Mouse (Mus musculus) cerebellum, postnatal 4 days (tissue): Measurements from ENCODE around the gene Stx1a.

Source experiments
- DNase-seq, 2 experiments: peaks; one replicate each; pipeline ENCODE4 v3.0.0; 2022; ENCODE audit warnings: low spot score in 2 of 2, mixed read lengths in 1 of 2

Gene Stx1a

DNA sequence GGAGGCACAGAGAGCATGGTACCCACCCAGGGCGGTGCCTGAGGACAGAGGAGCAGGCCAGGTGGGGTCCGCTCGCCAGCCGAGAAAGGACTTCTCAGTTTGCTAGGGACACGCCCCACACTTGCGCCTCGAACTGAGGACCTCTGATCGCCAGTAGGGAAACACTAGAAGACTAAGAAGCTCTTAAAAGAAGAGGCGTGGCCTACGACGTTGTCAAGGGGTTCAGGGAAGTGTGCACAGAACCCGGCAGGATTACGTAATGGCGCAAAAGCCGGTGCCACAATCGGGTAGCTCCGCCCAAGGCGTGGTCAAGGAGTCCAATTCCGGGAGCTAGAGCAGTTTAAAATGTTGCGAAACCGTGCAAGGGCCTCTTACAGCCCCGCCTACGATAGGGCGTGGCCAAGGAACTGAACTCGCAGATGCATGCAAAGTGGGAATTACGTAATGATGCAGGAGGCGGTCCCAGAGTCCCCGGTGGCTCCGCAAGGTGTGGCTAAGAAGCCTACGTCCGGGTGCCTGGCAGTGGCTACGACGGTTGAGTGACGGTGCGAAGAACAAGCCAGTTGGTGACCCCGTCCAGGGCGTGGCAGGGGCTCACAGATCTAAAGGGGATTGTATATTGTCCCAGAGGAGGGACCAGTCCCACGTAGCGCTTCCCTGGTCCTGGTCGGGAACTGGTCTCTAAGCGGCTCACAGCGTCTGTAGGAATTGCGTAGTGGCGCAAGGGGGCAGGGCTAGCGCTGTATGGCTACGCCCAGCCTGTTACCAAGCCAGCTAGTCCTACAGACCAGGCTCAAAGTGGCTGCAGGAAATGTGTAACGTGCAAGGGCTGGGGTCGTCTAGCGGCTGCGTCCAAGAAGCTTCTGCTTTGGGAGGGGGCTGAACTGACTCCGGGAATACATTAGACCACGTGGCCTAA is 14.4 kb upstream of the Stx1a start, which contains the start of gene Abhd11:
Abhd11 (plus strand) TSS at position 482 of the 919 bp plus-strand sequence.
- DNase-seq: peak; percentile 74 to 93

GRCm38 (mm10) chr5:135009590-135010319 is 13.5 kb upstream of the Stx1a start:
- DNase-seq: peak; percentile 44 to 77

- DNase-seq: no peak
Measured at GRCm38 (mm10) chr5:135010320-135010709, 13.0 kb upstream of the Stx1a start.

DNA sequence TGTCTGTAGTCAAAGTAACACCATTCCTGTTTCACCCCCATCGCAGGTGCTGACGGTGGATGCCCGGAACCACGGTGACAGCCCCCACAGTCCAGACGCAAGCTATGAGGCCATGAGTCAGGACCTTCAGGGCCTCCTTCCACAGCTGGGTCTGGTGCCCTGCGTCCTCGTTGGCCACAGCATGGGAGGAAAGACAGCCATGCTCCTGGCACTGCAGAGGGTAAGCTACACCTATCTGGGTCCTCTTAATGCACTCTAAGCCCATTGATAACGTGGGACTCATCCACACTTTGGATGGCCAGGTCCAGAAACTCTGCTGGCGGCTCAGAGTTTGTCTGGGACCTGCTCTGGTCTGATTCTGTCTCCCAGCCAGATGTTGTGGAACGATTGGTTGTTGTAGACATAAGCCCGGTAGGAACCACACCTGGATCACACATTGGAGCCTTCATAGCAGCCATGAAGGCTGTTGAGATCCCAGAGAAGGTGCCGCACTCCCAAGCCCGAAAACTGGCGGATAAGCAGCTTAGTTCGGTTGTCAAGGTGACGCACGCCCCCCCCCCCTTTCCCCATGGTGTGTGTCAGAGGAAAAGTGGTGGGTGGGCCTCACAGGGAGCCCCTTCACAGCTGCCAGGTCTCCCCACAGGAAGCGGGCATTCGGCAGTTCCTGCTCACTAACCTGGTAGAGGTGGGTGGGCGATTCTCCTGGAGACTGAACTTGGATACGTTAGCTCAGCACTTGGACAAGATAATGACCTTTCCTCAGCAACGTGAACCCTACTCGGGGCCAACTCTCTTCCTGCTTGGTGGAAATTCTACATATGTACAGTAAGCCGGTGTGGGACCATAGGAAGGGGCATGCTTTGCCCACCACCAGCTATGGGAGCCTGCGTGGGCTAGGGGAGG is 12.2 kb upstream of the Stx1a start:
- DNase-seq: no peak

- no peak for DNase-seq
Measured at GRCm38 (mm10) chr5:135011809-135012613, 11.3 kb upstream of the Stx1a start.

- DNase-seq: peak; percentile 74 to 81
Measured at GRCm38 (mm10) chr5:135012671-135013441, 10.4 kb upstream of the Stx1a start.

DNA sequence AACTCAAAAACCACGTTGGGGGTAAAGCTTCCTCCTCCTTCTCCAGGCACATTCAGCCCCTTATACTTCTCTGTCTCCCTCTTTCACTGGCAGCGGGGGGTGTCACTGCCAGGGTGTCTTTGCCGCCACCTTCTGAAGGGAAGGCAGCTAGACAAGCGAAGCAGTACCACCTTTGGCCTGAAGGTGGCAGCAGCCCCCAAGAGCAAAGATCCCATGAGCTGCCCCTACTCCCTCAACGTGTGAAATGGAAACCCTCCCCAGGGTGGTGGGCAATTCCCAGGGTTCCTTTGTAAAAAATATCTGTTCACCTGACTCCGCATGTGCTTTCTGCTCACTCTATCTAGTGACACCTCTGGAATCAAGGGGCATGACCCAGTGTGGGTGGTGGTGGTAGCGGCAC is 7.8 kb upstream of the Stx1a start:
- peak; percentile 80 to 91 for DNase-seq

- no peak for DNase-seq
Measured at GRCm38 (mm10) chr5:135016224-135016759, 7.0 kb upstream of the Stx1a start.

DNA sequence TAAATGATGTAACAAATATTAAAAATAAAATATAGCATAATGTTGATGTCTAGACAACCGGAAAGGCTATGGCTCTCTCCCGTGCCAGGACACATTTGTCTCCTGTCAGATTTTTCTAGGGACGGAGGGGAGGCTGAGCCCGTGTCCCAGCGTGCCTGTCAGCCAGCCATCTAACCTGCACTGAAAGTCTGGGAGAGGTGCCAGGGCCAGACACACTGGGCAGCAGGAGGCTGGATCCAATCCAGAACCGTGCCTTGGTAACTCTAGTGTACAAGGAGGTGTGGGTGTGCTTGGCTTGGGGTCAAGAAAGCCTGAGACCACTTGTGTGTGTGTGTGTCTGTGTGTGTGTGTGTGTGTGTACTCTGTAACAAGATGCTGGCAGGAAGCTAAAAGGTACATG is 1.5 kb upstream of the Stx1a start:
- peak; percentile 47 to 91 for DNase-seq

DNA sequence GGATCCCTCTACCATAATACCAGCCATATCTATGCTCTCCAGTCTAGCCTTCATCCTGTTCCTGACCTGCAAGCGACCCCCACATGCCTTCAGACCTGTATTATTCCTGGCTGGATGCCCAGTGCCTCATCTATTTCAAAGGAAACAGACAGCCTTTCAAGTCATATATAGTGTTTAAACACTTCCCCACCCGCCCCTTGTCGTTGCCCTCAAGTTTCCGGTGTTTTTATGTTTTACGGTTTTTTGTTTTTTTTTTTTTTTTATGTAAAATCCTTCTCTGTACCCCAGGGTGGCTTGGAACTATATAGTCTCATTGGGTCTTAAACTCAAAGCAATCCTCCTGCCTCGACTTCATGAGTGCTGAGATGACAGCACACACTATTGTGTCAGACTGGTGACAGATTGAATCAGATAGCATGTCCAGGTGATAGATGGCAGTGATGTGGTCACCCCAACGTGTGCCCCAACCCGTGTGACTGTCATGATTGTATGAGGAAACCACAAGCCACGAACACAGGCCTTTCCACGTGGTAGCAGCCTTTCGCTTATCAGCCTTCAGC is 1.5 kb downstream of the Stx1a start:
- DNase-seq: no peak

DNA sequence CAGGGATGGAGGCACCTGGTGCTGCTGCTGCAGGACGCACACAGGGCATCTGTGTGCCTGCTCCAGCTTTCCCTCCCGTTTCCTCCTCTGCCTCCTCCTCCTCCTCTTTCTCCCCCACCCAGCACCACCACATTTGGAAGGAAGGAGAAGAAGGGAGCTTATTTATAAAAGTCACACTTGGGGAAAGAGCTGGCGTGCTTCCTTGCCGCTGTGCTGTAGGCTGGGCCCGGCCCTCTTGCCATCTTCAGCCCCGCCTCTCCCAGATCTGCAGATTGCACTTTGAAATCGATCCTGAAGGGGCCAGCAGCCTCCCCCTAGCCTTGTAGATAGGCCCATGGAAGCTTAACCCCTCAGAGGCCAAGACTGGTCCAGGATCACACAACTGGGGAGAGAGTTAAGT is 2.6 kb downstream of the Stx1a start:
- no peak for DNase-seq

GRCm38 (mm10) chr5:135029007-135029854 is 5.9 kb downstream of the Stx1a start:
- DNase-seq: no peak

GRCm38 (mm10) chr5:135032581-135032980 is 9.3 kb downstream of the Stx1a start:
- no peak for DNase-seq

GRCm38 (mm10) chr5:135034593-135034992 is 11.3 kb downstream of the Stx1a start:
- no peak for DNase-seq

- no peak for DNase-seq
Measured at GRCm38 (mm10) chr5:135035608-135036359, 12.5 kb downstream of the Stx1a start.

GRCm38 (mm10) chr5:135037946-135038345 is 14.7 kb downstream of the Stx1a start:
- DNase-seq: no peak

- DNase-seq: no peak
Measured at GRCm38 (mm10) chr5:135039541-135039940, 16.3 kb downstream of the Stx1a start.

GRCm38 (mm10) chr5:135040059-135040458 is 16.8 kb downstream of the Stx1a start:
- no peak for DNase-seq
